Mouse (Mus musculus): ENCODE results near the gene Elmo3.

DNA sequence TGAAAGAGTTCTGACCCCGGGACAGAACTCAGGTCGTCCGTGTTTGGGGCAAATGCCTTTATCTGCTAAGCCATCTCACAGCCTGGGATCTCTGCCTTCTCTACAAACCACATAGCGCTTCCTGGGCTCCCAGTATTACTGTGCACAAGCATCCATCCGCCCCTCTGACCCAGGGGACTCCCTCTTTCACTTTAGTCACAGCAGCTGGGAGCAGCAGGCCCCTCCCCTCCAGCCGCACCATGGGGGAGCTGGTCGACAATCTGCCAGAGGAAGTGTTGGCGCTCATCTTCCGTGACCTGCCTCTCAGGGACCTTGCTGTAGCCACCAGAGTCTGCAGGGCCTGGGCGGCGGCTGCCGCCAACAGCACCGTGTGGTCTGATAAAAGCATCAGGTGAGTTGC is 38.6 kb upstream of the Elmo3 start:
- TF ChIP-seq CTCF (IDR thresholded peaks at IDR 0.05; ENCODE audit: extremely low read depth, insufficient read length, insufficient replicate concordance, low read depth, low read length) (no peak), POLR2A (IDR thresholded peaks at IDR 0.05; ENCODE audit: low read depth, low read length) (no peak)

Measured in small intestine, adult 2 months (tissue).